Mouse (Mus musculus) myocyte (in vitro differentiated cells): Measurements from ENCODE around the gene Cd276.

Experiments used
- CEBPB ChIP-seq: IDR thresholded peaks from 2 replicates; pipeline ENCODE4 v1.6.1; 2011; ENCODE audit warnings: mild to moderate bottlenecking, moderate library complexity; ENCODE audit not compliant: poor library complexity, insufficient read depth, severe bottlenecking
- E2F4 ChIP-seq: IDR thresholded peaks from one replicate; pipeline ENCODE4 v1.6.1; 2011; ENCODE audit warnings: mild to moderate bottlenecking, control low read depth, moderate library complexity; ENCODE audit not compliant: insufficient read depth
- MAX ChIP-seq: IDR thresholded peaks from one replicate; pipeline ENCODE4 v1.6.1; 2011; ENCODE audit warnings: low read depth, mild to moderate bottlenecking, control low read depth
- MYOD1 ChIP-seq, 3 experiments: IDR thresholded peaks; one replicate each; pipeline ENCODE4 v1.6.1; 2011; ENCODE audit warnings: control low read depth in 2 of 3, low read depth in 2 of 3, mild to moderate bottlenecking in 2 of 3, moderate library complexity in 1 of 3; ENCODE audit not compliant: insufficient read length in 2 of 3, control insufficient read depth in 1 of 3
- MYOG ChIP-seq, 3 experiments: IDR thresholded peaks; one replicate each; pipeline ENCODE4 v1.6.1; 2011; ENCODE audit warnings: control low read depth in 2 of 3, low read depth in 2 of 3, mild to moderate bottlenecking in 2 of 3; ENCODE audit not compliant: insufficient read length in 2 of 3, control insufficient read depth in 1 of 3, insufficient read depth in 1 of 3
- POLR2A ChIP-seq: IDR thresholded peaks from one replicate; pipeline ENCODE4 v1.6.1; 2011; ENCODE audit warnings: low read depth, mild to moderate bottlenecking, control low read depth, moderate library complexity; ENCODE audit not compliant: insufficient read length
- POLR2AphosphoS2 ChIP-seq: IDR thresholded peaks from one replicate; pipeline ENCODE4 v1.6.1; 2011; ENCODE audit warnings: low read depth, control low read depth; ENCODE audit not compliant: insufficient read length
- REST ChIP-seq: IDR thresholded peaks from one replicate; pipeline ENCODE4 v1.6.1; 2011; ENCODE audit warnings: mild to moderate bottlenecking, control low read depth, moderate library complexity; ENCODE audit not compliant: insufficient read depth, insufficient read length
- SRF ChIP-seq: IDR thresholded peaks from one replicate; pipeline ENCODE4 v1.6.1; 2011; ENCODE audit warnings: low read depth; ENCODE audit not compliant: control insufficient read depth, insufficient read length
- TCF12 ChIP-seq: IDR thresholded peaks from one replicate; pipeline ENCODE4 v1.6.1; 2011; ENCODE audit warnings: mild to moderate bottlenecking, control low read depth; ENCODE audit not compliant: poor library complexity, insufficient read depth, severe bottlenecking
- TCF3 ChIP-seq: IDR thresholded peaks from one replicate; pipeline ENCODE4 v1.6.1; 2011; ENCODE audit warnings: low read depth, control low read depth; ENCODE audit not compliant: insufficient read length
- USF1 ChIP-seq: IDR thresholded peaks from one replicate; pipeline ENCODE4 v1.6.1; 2011; ENCODE audit warnings: low read depth, mild to moderate bottlenecking, control low read depth, moderate library complexity

GRCm38 (mm10) chr9:58535447-58536134, 19.6 kb downstream of the Cd276 start:
- TF ChIP-seq TCF12 (no peak), POLR2AphosphoS2 (no peak), MAX (no peak), POLR2A (no peak), MYOD1 (IDR thresholded peaks at IDR 0.05; ENCODE audit: control insufficient read depth in 1 of 3, insufficient read length in 2 of 3, low read depth in 2 of 3) (no peak), E2F4 (no peak), REST (no peak), MYOG (IDR thresholded peaks at IDR 0.05; ENCODE audit: control insufficient read depth in 1 of 3, insufficient read depth in 1 of 3, insufficient read length in 2 of 3, low read depth in 2 of 3) (no peak), USF1 (no peak), CEBPB (no peak), TCF3 (no peak), SRF (no peak)
